Mouse (Mus musculus) heart, embryonic 16.5 days (tissue): ENCODE measurements around the gene Rfx4. TPM values are rescaled to one million over a fixed set of nuclear protein-coding genes. Genes with fewer than 3 reads are reported as not detected.

ENCODE experiments used
- ATAC-seq: fragments of 200-750 bp; cut with Nextera tagmentation; replicated peaks from 2 replicates; pipeline ENCODE4 v1.8.0; 2017; ENCODE audit warnings: moderate number of reproducible peaks; ENCODE audit not compliant: insufficient read depth, low FRiP score; ENCODE audit errors: extremely low read depth
- H3K27ac ChIP-seq: fragments of 300-500 bp; sonication (generic); 2 replicates; pipeline ENCODE4 v1.5.1; 2014; ENCODE audit warnings: mild to moderate bottlenecking, low read length, control low read depth, moderate library complexity
- H3K27me3 ChIP-seq: fragments of 300-500 bp; sonication (generic); 2 replicates; pipeline ENCODE4 v1.6.1; 2014; ENCODE audit warnings: low read length, mixed read lengths; ENCODE audit not compliant: control insufficient read depth, insufficient read depth
- H3K36me3 ChIP-seq: fragments of 300-500 bp; sonication (generic); 2 replicates; pipeline ENCODE4 v1.6.1; 2014; ENCODE audit not compliant: control insufficient read depth, insufficient read depth
- H3K4me1 ChIP-seq: fragments of 300-500 bp; sonication (generic); 2 replicates; pipeline ENCODE4 v1.6.1; 2014; ENCODE audit warnings: low read length, mixed read lengths; ENCODE audit not compliant: control insufficient read depth, insufficient read depth
- H3K4me2 ChIP-seq: fragments of 300-500 bp; sonication (generic); 2 replicates; pipeline ENCODE4 v1.6.1; 2014; ENCODE audit warnings: low read depth, mild to moderate bottlenecking, control low read depth, low read length
- H3K4me3 ChIP-seq: fragments of 300-500 bp; sonication (generic); 2 replicates; pipeline ENCODE4 v1.5.1; 2014; ENCODE audit warnings: mild to moderate bottlenecking, control low read depth, low read length
- H3K9ac ChIP-seq: fragments of 300-500 bp; sonication (generic); 2 replicates; pipeline ENCODE4 v1.6.1; 2014; ENCODE audit warnings: low read length, control low read depth
- H3K9me3 ChIP-seq: fragments of 300-500 bp; sonication (generic); replicated peaks from 2 replicates; pipeline ENCODE4 v1.6.1; 2016; ENCODE audit warnings: low read length; ENCODE audit not compliant: control insufficient read depth
- WGBS: fragments of 180-500 bp; shearing (Covaris S2); extraction: QIAGEN DNeasy Blood & Tissue Kit; methylation state at CpG from one replicate; pipeline ENCODE4 v1.1.7; 2014; 5-methylcytosine and 5-hydroxymethylcytosine counted together
- polyA plus RNA-seq: library from polyadenylated mRNA; unstranded; fragments of >200 nt; fragmentation: Nextera tagmentation; extraction: Ambion mirVana; gene quantifications from 2 replicates; pipeline ENCODE4 v1.2.1, GENCODE M21; 2015

The Rfx4 gene
- polyA plus RNA-seq, 1 experiment from 2014 or later, result 0.04 TPM

- H3K27ac ChIP-seq, result no peak overlapping the region
- H3K27me3 ChIP-seq, result peaks cover 13% of the 10 kb centered on the region
- no peak overlapping the region for H3K4me2 ChIP-seq
- no peak overlapping the region for H3K9ac ChIP-seq
- H3K4me1 ChIP-seq, result peaks cover 14% of the 10 kb centered on the region
- WGBS, result 80% methylated on average over 10 of the region's 10 CpGs
- no peaks in the 10 kb centered on the region for H3K36me3 ChIP-seq
- H3K9me3 ChIP-seq, result no peaks in the 10 kb centered on the region
- no peak overlapping the region for H3K4me3 ChIP-seq
- no peak for ATAC-seq
Measured at GRCm38 (mm10) chr10:84768766-84769165, 12.9 kb downstream of the Rfx4 start.

- no peak overlapping the region for H3K4me2 ChIP-seq
- H3K9ac ChIP-seq, result no peak overlapping the region
- WGBS, result 34% methylated on average over 4 of the region's 4 CpGs
- peaks cover 29% of the 10 kb centered on the region for H3K4me1 ChIP-seq
- H3K27me3 ChIP-seq, result no peaks in the 10 kb centered on the region; the same call in 1 of the 2 replicates
- H3K4me3 ChIP-seq, result no peak overlapping the region
- ATAC-seq, result peak; percentile 67
- H3K27ac ChIP-seq, result peak overlapping the region; percentile 74
- H3K9me3 ChIP-seq, result no peaks in the 10 kb centered on the region
- no peaks in the 10 kb centered on the region for H3K36me3 ChIP-seq
Measured at GRCm38 (mm10) chr10:84772380-84773130, 16.7 kb downstream of the Rfx4 start.

- H3K27me3 ChIP-seq, result no peaks in the 10 kb centered on the region; the same call in 1 of the 2 replicates
- H3K9ac ChIP-seq, result no peak overlapping the region
- H3K9me3 ChIP-seq, result no peaks in the 10 kb centered on the region
- no peak overlapping the region for H3K4me2 ChIP-seq
- no peak overlapping the region for H3K27ac ChIP-seq
- no peak overlapping the region for H3K4me3 ChIP-seq
- WGBS, result 82% methylated on average over 4 of the region's 4 CpGs
- H3K4me1 ChIP-seq, result peaks cover 29% of the 10 kb centered on the region
- no peaks in the 10 kb centered on the region for H3K36me3 ChIP-seq
- ATAC-seq, result no peak
Measured at GRCm38 (mm10) chr10:84773889-84774288, 18.0 kb downstream of the Rfx4 start.

- peak; percentile 78 for ATAC-seq
- H3K27ac ChIP-seq, result peak overlapping the region; percentile 52
Measured at GRCm38 (mm10) chr10:84774573-84774972, 18.7 kb downstream of the Rfx4 start.

GRCm38 (mm10) chr10:84777109-84777508 is 21.2 kb downstream of the Rfx4 start:
- H3K9ac ChIP-seq, result no peak overlapping the region
- ATAC-seq, result no peak
- WGBS, result 53% methylated on average over 5 of the region's 5 CpGs
- H3K9me3 ChIP-seq, result no peaks in the 10 kb centered on the region
- H3K27me3 ChIP-seq, result no peaks in the 10 kb centered on the region
- no peaks in the 10 kb centered on the region for H3K36me3 ChIP-seq
- peaks cover 29% of the 10 kb centered on the region for H3K4me1 ChIP-seq
- no peak overlapping the region for H3K4me2 ChIP-seq
- H3K27ac ChIP-seq, result no peak overlapping the region
- H3K4me3 ChIP-seq, result no peak overlapping the region

More at GRCm38 (mm10) chr10:84774573-84774972, 18.7 kb downstream of the Rfx4 start:
- no peak overlapping the region for H3K9ac ChIP-seq
- no peaks in the 10 kb centered on the region; the same call in 1 of the 2 replicates for H3K27me3 ChIP-seq
- peak overlapping the region; percentile 8; the same call in 1 of the 2 replicates for H3K4me2 ChIP-seq
- WGBS, result 23% methylated on average over 12 of the region's 12 CpGs
- no peak overlapping the region for H3K4me3 ChIP-seq
- H3K36me3 ChIP-seq, result no peaks in the 10 kb centered on the region
- H3K4me1 ChIP-seq, result peaks cover 29% of the 10 kb centered on the region
- no peaks in the 10 kb centered on the region for H3K9me3 ChIP-seq

- peaks cover 24% of the 10 kb centered on the region for H3K4me1 ChIP-seq
- no peaks in the 10 kb centered on the region for H3K9me3 ChIP-seq
- no peak overlapping the region for H3K9ac ChIP-seq
- no peak overlapping the region for H3K4me2 ChIP-seq
- 70% methylated on average over 7 of the region's 7 CpGs for WGBS
- no peak for ATAC-seq
- no peak overlapping the region for H3K4me3 ChIP-seq
- no peaks in the 10 kb centered on the region for H3K27me3 ChIP-seq
- no peak overlapping the region for H3K27ac ChIP-seq
- H3K36me3 ChIP-seq, result no peaks in the 10 kb centered on the region
Measured at GRCm38 (mm10) chr10:84777974-84778373, 22.1 kb downstream of the Rfx4 start.

- no peak for ATAC-seq
- Histone ChIP-seq H3K27me3 (no peaks in the 10 kb centered on the region), H3K4me3 (no peak overlapping the region), H3K9ac (no peak overlapping the region), H3K9me3 (no peaks in the 10 kb centered on the region), H3K4me2 (no peak overlapping the region), H3K4me1 (no peaks in the 10 kb centered on the region), H3K36me3 (no peaks in the 10 kb centered on the region), H3K27ac (no peak overlapping the region)
- WGBS, result 60% methylated on average over 4 of the region's 4 CpGs
Measured at GRCm38 (mm10) chr10:84780828-84781227, 25.0 kb downstream of the Rfx4 start.

GRCm38 (mm10) chr10:84785339-84785738 is 29.5 kb downstream of the Rfx4 start:
- Histone ChIP-seq H3K36me3 (no peaks in the 10 kb centered on the region), H3K4me1 (no peaks in the 10 kb centered on the region), H3K4me2 (no peak overlapping the region), H3K4me3 (no peak overlapping the region), H3K27me3 (no peaks in the 10 kb centered on the region), H3K27ac (no peak overlapping the region), H3K9ac (no peak overlapping the region), H3K9me3 (no peaks in the 10 kb centered on the region)
- 58% methylated on average over 4 of the region's 4 CpGs for WGBS
- no peak for ATAC-seq

GRCm38 (mm10) chr10:84790323-84790722 is 34.5 kb downstream of the Rfx4 start:
- Histone ChIP-seq H3K27me3 (no peaks in the 10 kb centered on the region), H3K27ac (no peak overlapping the region), H3K4me3 (no peak overlapping the region), H3K36me3 (no peaks in the 10 kb centered on the region), H3K4me2 (no peak overlapping the region), H3K9me3 (no peaks in the 10 kb centered on the region), H3K9ac (no peak overlapping the region), H3K4me1 (no peaks in the 10 kb centered on the region)
- WGBS, result 76% methylated on average over 8 of the region's 8 CpGs
- no peak for ATAC-seq
